Mouse (Mus musculus) ovary, postnatal 14 days (tissue): Measurements from ENCODE around the gene 5730409E04Rik.

ENCODE experiments used
- DNase-seq: peaks from one replicate; pipeline ENCODE4 v3.0.0; 2022; ENCODE audit warnings: low spot score

The 5730409E04Rik gene

DNA sequence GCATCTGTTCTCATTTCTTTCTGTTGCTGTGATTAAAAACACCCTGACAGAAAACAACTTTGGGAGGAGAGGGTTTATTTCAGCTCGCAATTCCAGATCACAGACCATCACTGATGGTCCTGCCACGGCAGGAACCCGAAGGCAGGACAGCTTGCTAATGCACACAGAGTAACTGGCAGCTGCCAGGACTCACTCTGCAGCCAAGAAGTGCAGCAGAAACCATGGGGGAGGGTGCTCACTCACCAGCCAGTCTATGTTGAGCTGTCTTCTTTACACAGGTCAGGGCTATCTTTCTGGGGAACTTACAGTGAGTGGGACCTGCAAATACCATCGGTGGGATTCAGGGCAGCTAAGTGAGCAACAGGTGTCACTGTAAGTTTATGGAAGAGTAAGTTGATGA lies 27.8 kb downstream of the 5730409E04Rik start:
- no peak for DNase-seq

DNA sequence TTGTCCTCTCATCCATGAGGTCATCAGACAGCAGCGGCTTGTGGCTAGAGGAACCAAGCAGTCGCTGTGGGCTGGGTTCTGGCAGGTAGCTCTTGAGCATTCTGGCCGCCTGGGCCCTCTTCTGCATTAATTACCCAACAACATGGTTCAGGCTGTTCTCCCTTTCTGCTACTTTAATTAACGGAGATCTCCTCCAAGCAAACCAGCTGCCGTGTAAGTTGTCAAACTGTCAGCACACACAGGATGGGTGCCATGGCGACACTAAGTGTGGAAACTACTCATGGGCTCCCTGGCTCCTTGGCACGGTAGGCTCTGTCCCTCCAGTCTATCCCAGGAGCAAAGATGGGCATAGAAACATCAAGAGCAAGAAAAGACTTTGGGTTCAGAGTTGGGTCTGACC lies 29.7 kb downstream of the 5730409E04Rik start:
- DNase-seq: no peak

DNA sequence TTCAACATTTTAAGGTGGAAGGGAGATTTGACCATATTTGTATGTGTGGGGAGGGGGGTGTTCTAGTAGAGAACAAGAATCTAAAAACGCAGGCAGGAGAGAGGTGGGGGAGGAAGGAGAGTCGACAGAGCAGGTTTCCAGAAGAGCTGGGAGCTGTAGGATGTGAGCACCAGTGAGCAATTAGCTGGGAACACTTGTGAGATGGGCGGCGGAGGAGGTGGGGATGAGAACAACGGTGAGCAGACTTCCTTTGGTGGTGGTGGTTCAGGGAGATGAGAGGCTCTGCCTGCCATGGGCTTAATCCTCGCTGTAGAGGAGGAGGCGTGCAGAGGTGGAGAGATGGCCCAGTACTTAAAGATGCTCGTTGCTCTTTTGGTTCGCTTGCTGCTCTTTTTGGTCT lies 32.3 kb downstream of the 5730409E04Rik start:
- no peak for DNase-seq

DNA sequence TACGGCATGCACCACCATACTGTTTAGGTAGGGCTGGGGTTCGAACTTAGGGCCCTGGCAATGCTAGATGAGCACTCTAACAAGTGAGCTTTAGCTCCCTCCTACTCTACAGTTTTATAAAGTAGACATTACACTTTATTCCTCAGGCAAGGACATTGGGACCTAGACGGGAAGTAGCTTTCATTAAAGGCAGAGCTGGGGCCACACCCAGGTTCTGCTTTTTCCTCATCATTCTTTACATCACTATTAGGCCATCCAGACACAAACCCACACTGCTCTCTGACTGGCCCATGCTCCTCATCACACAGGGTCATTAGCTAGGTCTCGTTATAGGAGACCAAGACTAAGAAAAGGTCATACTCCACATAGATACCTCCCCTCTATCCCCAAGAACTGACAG lies 34.2 kb downstream of the 5730409E04Rik start:
- DNase-seq: no peak

DNA sequence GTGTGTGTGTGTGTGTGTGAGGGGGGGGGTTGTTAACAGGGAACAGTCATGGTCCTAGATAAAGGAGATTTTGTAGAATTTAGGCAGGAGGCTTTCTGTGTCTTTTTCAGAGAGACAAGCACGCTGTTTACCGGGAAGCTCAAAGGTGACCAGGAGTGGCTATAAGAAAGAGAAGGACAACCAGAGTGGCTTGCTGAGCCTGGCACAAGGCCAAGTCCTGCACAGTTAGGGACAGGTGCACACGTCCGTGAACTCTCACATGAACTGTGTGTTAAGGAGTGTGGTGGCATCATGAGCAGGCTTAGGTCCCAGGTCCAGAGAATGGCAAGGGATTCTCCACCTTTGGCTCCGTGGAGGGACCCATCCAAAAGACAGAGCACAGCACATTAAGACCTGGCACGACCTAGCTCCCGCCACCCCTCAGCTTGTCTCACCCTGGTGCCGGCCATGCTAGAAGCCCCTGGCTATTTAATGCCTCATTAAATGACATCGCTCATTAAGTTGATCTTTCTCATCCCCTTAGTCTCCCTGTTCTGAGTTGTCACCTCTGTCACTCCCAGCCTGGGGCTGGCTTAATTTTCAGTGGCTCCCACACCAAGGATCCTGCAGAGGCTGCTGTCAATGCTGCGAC lies 34.8 kb downstream of the 5730409E04Rik start:
- no peak for DNase-seq

DNA sequence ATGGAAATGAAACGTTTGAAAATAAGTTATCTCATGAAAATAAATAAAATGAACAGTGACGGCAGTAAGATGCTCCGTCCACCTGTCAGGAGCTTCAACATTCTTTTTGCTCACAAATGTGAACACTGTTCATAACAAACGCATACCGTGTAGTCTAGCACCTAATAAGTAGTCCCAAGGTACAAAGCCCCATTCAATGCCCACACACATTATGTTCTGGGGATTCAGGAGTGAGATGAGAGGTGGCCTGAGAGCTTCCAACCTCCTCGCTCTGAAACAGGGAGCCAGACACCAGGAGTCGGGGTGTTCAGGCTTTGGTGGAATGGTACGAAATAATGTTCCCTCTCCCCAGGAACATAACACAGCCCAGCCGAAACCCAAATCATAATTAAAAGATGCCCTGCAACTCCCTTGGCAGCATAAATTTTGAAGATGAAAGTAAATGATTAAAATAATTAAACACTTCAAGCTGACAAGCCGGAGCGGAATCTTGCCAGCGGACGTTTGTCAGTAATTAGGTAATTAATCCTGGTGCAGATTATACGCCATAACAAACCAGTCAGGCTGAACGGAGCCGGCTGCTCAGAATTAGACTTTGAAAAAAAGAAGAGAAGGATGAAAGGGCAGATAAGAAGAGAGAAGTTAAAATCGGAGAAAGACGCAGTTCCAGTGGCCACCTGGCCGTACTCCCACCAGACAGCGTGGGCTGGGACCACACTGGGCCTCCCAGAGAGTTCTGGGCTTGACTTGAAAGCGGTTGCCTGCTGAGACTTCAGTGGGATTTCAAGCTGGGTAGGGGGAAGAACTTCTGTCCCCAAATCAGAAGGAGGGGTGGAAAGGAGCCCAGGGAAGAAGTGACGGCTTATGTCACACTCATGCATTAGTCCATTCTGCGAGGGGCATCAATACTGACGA lies 38.6 kb downstream of the 5730409E04Rik start:
- DNase-seq: no peak

DNA sequence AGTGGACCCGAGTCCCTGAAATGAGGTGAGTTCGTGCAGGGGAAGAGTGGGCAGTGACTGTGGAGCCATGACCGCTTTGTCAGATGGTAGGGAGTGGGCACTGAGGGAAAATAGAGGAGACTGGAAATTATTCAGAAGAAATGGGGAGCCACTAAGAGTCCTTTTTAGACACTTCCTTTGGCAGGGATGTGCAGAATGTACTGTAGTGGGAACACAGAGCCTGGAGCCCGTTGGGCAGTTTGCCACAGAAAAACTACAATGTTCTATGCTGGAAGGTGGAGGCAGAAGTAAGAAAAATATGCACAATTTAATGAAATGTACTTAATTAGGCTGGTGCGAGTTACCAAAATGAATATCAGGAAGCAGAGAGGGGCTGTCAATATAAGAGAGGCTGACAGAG lies 43.5 kb downstream of the 5730409E04Rik start:
- DNase-seq: no peak

DNA sequence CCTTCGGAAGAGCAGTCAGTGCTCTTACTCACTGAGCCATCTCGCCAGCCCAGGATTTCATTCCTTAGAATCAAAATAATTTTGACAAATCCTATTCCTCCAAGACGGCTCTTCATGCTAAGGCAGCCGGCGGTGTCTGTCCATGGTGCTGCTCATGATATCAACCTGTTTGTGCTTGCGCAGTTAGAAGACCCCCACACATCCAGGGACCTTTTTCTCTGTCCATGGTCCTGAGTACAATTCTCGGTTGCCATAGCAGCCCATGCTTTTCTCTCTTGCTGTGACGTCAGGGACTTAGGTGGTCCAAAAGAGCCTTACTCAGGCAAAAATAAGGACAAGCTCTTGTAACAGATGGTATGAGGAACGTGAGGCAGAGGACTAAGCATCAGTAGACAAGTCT lies 45.7 kb downstream of the 5730409E04Rik start:
- peak; percentile 15 for DNase-seq

DNA sequence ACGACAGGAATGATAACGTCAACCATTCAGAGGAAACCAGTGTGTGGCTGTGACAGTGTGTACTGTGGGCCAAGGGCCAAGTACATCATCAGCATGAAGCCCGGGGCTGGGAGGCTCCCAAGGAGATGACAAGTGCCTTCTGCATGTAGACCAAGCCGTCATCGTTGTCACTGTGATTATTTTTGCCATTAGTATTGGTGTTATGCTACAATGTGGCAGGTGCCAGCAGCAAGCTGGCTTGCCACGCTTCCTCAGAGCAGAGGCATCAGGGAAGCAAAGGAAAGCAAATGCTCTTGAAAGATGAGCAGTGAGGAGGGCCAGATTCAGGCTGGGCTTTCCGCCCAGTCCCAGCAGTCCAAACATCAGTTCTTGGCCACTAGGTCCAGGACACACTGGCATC lies 51.6 kb downstream of the 5730409E04Rik start:
- no peak for DNase-seq
